Mouse (Mus musculus) kidney, postnatal 0 days (tissue): Measurements from ENCODE around the gene Tmem104. TPM values are rescaled to one million over a fixed set of nuclear protein-coding genes. Genes with fewer than 3 reads are reported as not detected.

Experiments used
- ATAC-seq: fragments of 200-750 bp; cut with Nextera tagmentation; replicated peaks from 2 replicates; pipeline ENCODE4 v1.8.0; 2017; ENCODE audit warnings: low read depth, moderate number of reproducible peaks, moderate TSS enrichment, moderate library complexity; ENCODE audit not compliant: low FRiP score
- DNase-seq: peaks from one replicate; pipeline ENCODE4 v3.0.0-alpha.2; 2016; ENCODE audit warnings: low spot score
- H3K27ac ChIP-seq: fragments of 300-500 bp; sonication (generic); 2 replicates; pipeline ENCODE4 v1.5.1; 2014; ENCODE audit warnings: mild to moderate bottlenecking
- H3K27me3 ChIP-seq: fragments of 300-500 bp; sonication (generic); 2 replicates; pipeline ENCODE4 v1.6.1; 2014; ENCODE audit warnings: low read length, mixed read lengths; ENCODE audit not compliant: insufficient read depth
- H3K36me3 ChIP-seq: fragments of 300-500 bp; sonication (generic); 2 replicates; pipeline ENCODE4 v1.6.1; 2014; ENCODE audit warnings: low read length, mixed read lengths; ENCODE audit not compliant: insufficient read depth
- H3K4me1 ChIP-seq: fragments of 300-500 bp; sonication (generic); replicated peaks from 2 replicates; pipeline ENCODE4 v1.6.1; 2014; ENCODE audit warnings: antibody characterized with exemption, low read length, mixed read lengths; ENCODE audit not compliant: insufficient read depth
- H3K4me2 ChIP-seq: fragments of 300-500 bp; sonication (generic); 2 replicates; pipeline ENCODE4 v1.6.1; 2014; ENCODE audit warnings: mild to moderate bottlenecking, low read length, moderate library complexity, mixed read lengths
- H3K4me3 ChIP-seq: fragments of 300-500 bp; sonication (generic); replicated peaks from 2 replicates; pipeline ENCODE4 v1.5.1; 2014; ENCODE audit warnings: low read depth, low read length
- H3K9ac ChIP-seq: fragments of 300-500 bp; sonication (generic); 2 replicates; pipeline ENCODE4 v1.6.1; 2014; ENCODE audit warnings: low read depth, low read length
- H3K9me3 ChIP-seq: fragments of 300-500 bp; sonication (generic); replicated peaks from 2 replicates; pipeline ENCODE4 v1.6.1; 2016; ENCODE audit warnings: low read length, inconsistent platforms, mixed read lengths
- CTCF ChIP-seq: IDR thresholded peaks from 2 replicates; pipeline ENCODE4 v1.5.1; 2016; ENCODE audit warnings: antibody characterized with exemption, low read depth, mild to moderate bottlenecking, moderate library complexity
- WGBS: fragments of 180-500 bp; shearing (Covaris S2); extraction: QIAGEN DNeasy Blood & Tissue Kit; methylation state at CpG from one replicate; pipeline ENCODE4 v1.1.7; 2014; 5-methylcytosine and 5-hydroxymethylcytosine counted together
- polyA plus RNA-seq: library from polyadenylated mRNA; unstranded; fragments of >200 nt; fragmentation: Nextera tagmentation; extraction: Ambion mirVana; gene quantifications from 2 replicates; pipeline ENCODE4 v1.2.1, GENCODE M21; 2015

Gene Tmem104
- polyA plus RNA-seq, 1 experiment from 2014 or later: 12.0 TPM

DNA sequence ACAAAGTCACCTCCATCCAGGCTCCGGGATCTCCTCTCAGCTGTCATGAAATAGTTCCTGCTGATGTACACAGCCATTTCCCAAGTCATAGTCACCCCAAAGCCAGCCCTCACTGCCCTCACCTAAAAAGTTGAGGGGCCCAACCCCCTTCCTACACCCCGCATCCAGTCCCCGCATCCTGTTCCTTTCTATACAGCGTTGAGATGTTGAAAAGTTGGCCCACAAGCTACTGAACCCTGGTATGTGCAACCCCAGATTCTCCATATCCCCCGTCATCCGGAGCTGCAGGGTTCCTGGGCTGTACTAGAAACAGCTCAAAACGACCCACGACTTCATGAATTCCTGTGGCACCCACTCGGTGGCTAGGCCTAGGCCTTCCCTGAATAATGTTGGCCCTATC, 34.2 kb upstream of the Tmem104 start:
- no peak overlapping the region for H3K9ac ChIP-seq
- ATAC-seq (no peak), DNase-seq (no peak)
- no peaks in the 10 kb centered on the region for H3K36me3 ChIP-seq
- 0 out of 2 replicates have a peak, but pooled peaks cover 3% of the 10 kb centered on the region for H3K4me1 ChIP-seq
- no peak overlapping the region for H3K27ac ChIP-seq
- no peak for TF ChIP-seq CTCF
- H3K4me2 ChIP-seq: no peak overlapping the region
- H3K27me3 ChIP-seq: no peaks in the 10 kb centered on the region
- H3K9me3 ChIP-seq: no peaks in the 10 kb centered on the region
- WGBS: 80% methylated on average over 9 of the region's 9 CpGs
- H3K4me3 ChIP-seq: no peak overlapping the region

DNA sequence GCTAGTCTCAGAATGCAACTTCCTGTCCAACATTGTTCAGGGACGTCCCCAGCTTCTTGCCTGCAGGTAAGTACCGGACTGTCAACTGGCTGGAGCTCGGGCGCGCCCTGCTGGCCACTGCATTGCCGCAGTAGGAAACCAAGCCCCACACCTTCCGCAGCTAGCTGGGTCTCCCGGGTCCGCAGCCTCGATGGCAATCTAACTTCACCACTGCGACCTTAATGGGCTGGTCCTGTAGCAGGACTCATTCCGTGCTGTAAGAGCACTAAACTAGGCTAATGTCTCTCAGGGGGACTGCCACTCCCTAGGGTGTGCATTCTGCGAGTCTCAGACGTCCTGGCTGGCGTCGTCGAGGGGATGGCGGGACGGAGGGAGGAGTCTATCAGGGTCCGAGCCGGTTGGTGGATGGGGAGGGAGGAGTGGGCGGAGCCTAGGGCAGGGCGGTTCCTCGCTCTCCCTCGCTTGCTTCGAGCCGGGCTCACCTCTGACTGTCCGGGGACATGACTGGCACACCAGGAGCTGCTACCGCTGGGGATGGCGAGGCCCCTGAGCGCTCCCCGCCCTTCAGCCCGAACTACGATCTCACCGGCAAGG, 33.5 kb upstream of the Tmem104 start:
- no peaks in the 10 kb centered on the region for H3K36me3 ChIP-seq
- under 1% methylated on average over 35 of the region's 35 CpGs for WGBS
- peaks cover 3% of the 10 kb centered on the region; the same call in 1 of the 2 replicates for H3K4me1 ChIP-seq
- TF ChIP-seq CTCF: peak; percentile 92
- H3K4me3 ChIP-seq: peak overlapping the region; percentile 14; the same call in 1 of the 2 replicates
- H3K9ac ChIP-seq: no peak overlapping the region
- H3K27ac ChIP-seq: no peak overlapping the region
- DNase-seq (peak; percentile 84), ATAC-seq (peak; percentile 77)
- H3K27me3 ChIP-seq: no peaks in the 10 kb centered on the region
- no peaks in the 10 kb centered on the region for H3K9me3 ChIP-seq
- H3K4me2 ChIP-seq: peak overlapping the region; percentile 45

GRCm38 (mm10) chr11:115155053-115155634, 32.1 kb upstream of the Tmem104 start:
- DNase-seq: no peak
- 8% methylated on average over 5 of the region's 5 CpGs for whole genome bisulfite sequencing
- H3K27ac ChIP-seq: no peak overlapping the region

DNA sequence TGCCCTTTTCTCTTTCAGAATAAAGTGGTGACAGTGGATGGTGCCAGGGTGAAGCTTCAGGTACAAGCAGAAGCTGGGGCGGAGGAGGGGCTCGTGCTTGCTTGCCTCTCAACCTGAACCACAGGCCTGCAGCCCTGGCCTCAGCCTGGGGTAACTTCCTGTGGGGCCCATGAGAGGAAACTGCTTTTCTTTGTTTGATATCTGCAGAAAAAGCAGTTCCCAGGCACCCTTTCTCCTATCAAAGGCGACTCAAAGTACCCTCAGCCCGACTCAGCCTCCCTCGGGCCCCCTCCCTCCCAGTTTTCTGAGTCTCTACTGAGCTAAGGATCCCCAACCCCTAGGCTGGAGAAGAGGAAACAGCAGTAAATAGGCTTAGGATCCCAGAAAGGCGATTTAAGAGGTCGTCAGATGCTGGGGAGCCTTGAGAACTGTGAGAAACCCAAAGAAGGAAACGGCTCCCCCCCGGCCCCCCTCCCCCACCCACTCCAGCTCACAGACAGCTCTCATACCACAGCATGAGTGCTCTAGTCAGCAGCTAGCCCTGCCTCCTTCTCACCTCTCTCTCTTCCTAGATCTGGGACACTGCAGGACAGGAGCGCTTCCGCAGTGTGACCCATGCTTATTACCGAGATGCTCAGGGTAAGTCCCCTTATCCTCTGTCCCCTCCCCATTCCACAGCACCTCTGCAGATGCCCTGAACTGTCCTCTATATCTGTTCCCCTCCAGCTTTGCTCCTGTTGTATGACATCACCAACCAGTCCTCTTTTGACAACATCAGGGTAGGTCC, 29.2 kb upstream of the Tmem104 start:
- Histone ChIP-seq H3K27me3 (no peaks in the 10 kb centered on the region), H3K4me1 (peaks cover 7% of the 10 kb centered on the region; the same call in 1 of the 2 replicates), H3K9me3 (no peaks in the 10 kb centered on the region), H3K4me2 (no peak overlapping the region), H3K4me3 (no peak overlapping the region), H3K9ac (no peak overlapping the region), H3K36me3 (no peaks in the 10 kb centered on the region), H3K27ac (no peak overlapping the region)
- 27% methylated on average over 12 of the region's 12 CpGs for WGBS
- DNase-seq: no peak
- TF ChIP-seq CTCF: no peak
- ATAC-seq: no peak

More at GRCm38 (mm10) chr11:115155053-115155634, 32.1 kb upstream of the Tmem104 start:
- no peaks in the 10 kb centered on the region for H3K27me3 ChIP-seq
- no peak overlapping the region for H3K4me2 ChIP-seq
- no peak for ATAC-seq
- TF ChIP-seq CTCF: no peak
- peaks cover 3% of the 10 kb centered on the region; the same call in 1 of the 2 replicates for H3K4me1 ChIP-seq
- no peak overlapping the region for H3K4me3 ChIP-seq
- H3K9ac ChIP-seq: no peak overlapping the region
- no peaks in the 10 kb centered on the region for H3K36me3 ChIP-seq
- no peaks in the 10 kb centered on the region for H3K9me3 ChIP-seq

DNA sequence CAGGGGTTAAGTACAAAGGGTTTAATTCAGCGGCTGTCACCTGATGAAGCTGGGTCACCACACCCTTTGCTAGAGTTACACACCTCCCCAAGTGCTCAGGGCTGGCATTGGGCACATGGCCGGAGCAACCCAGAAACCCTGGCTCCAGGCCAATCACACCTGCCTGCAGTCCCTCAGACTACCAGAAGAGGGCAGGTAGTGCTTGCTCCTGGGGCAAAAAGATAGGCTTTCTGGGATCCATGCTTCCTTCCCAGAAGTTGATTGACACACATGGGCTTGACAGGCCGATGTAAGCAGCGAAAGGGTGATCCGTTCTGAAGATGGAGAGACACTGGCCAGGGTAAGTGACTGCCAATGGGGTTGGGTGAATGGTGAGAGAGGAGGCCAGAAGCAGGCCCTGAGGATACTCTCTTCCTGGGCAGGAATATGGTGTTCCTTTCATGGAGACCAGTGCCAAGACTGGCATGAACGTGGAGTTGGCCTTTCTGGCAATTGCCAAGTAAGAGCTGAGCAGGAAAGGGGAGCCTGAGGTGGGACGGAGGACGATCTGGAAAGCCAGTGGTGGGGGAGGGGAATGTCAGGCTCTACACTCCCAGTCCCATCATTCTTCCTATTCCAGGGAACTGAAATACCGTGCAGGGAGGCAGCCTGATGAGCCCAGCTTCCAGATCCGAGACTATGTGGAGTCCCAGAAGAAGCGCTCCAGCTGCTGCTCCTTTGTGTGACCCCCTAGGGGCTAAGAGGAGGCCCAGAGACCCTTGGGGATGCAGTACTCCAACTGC, 27.1 kb upstream of the Tmem104 start:
- Histone ChIP-seq H3K9me3 (no peaks in the 10 kb centered on the region), H3K27ac (no peak overlapping the region), H3K4me1 (peaks cover 9% of the 10 kb centered on the region; the same call in 1 of the 2 replicates), H3K4me2 (no peak overlapping the region), H3K36me3 (no peaks in the 10 kb centered on the region), H3K4me3 (no peak overlapping the region), H3K27me3 (no peaks in the 10 kb centered on the region), H3K9ac (no peak overlapping the region)
- ATAC-seq (no peak), DNase-seq (peak; percentile 52)
- TF ChIP-seq CTCF: peak; percentile 89
- WGBS: 57% methylated on average over 11 of the region's 11 CpGs
